Mouse (Mus musculus) heart, embryonic 12.5 days (tissue): ENCODE measurements at regions not wholly inside any gene's neighbourhood (a gene's known extent, or its start where the extent isn't known, plus 50 kb on each side); places are given as distances from the start of the nearest gene placed in this dataset.

ENCODE experiments used
- ATAC-seq: fragments of 200-750 bp; cut with Nextera tagmentation; 2 replicates; pipeline ENCODE4 v1.8.0; 2017; ENCODE audit warnings: moderate TSS enrichment, moderate library complexity; ENCODE audit not compliant: insufficient number of reproducible peaks, low FRiP score
- H3K27ac ChIP-seq: fragments of 300-500 bp; sonication (generic); 2 replicates; pipeline ENCODE4 v1.5.1; 2016; ENCODE audit warnings: mild to moderate bottlenecking, moderate library complexity; ENCODE audit not compliant: poor library complexity, severe bottlenecking
- H3K27me3 ChIP-seq: fragments of 300-500 bp; sonication (generic); replicated peaks from 2 replicates; pipeline ENCODE4 v1.6.1; 2016; ENCODE audit warnings: mild to moderate bottlenecking, moderate library complexity
- H3K36me3 ChIP-seq: fragments of 300-500 bp; sonication (generic); 2 replicates; pipeline ENCODE4 v1.6.1; 2016; ENCODE audit warnings: mild to moderate bottlenecking, moderate library complexity
- H3K4me1 ChIP-seq: fragments of 300-500 bp; sonication (generic); replicated peaks from 2 replicates; pipeline ENCODE4 v1.6.1; 2016; ENCODE audit warnings: mild to moderate bottlenecking
- H3K4me2 ChIP-seq: fragments of 300-500 bp; sonication (generic); 2 replicates; pipeline ENCODE4 v1.6.1; 2016; ENCODE audit warnings: mild to moderate bottlenecking, moderate library complexity
- H3K4me3 ChIP-seq: fragments of 300-500 bp; sonication (generic); 2 replicates; pipeline ENCODE4 v1.5.1; 2016; ENCODE audit warnings: mild to moderate bottlenecking
- H3K9ac ChIP-seq: fragments of 300-500 bp; sonication (generic); 2 replicates; pipeline ENCODE4 v1.6.1; 2016; ENCODE audit warnings: mild to moderate bottlenecking, moderate library complexity
- H3K9me3 ChIP-seq: fragments of 300-500 bp; sonication (generic); replicated peaks from 2 replicates; pipeline ENCODE4 v1.6.1; 2016; ENCODE audit warnings: mild to moderate bottlenecking, moderate library complexity
- WGBS: fragments of 180-500 bp; shearing (Covaris S2); methylation state at CpG from one replicate; pipeline ENCODE4 v1.1.7; 2016; 5-methylcytosine and 5-hydroxymethylcytosine counted together

DNA sequence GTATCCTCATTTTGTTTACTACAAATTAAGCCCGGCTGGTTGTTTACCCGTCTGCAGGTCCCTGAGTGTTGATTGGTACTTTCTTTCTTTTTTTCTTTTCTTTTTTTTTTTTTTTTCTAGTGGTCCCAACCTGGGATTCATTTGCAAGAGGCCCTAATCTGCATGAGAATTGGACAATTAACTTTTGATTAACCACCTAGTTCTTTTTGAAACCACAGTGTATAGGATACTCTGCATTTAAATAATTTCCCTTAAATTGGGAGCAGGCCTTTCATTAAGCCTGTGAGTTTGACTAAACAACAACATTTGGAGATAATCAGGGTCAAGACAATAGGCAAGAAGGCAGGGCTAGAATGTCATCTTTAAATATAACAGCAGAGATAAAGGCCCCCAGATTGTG lies 78.5 kb upstream of the Mki67 start:
- Histone ChIP-seq H3K4me1 (peaks cover 13% of the 10 kb centered on the region), H3K4me2 (no peak overlapping the region), H3K4me3 (no peak overlapping the region), H3K9ac (no peak overlapping the region), H3K27ac (no peak overlapping the region), H3K27me3 (no peaks in the 10 kb centered on the region), H3K36me3 (no peaks in the 10 kb centered on the region), H3K9me3 (no peaks in the 10 kb centered on the region)
- no peak for ATAC-seq
- WGBS: 68% methylated on average over 2 of the region's 2 CpGs

DNA sequence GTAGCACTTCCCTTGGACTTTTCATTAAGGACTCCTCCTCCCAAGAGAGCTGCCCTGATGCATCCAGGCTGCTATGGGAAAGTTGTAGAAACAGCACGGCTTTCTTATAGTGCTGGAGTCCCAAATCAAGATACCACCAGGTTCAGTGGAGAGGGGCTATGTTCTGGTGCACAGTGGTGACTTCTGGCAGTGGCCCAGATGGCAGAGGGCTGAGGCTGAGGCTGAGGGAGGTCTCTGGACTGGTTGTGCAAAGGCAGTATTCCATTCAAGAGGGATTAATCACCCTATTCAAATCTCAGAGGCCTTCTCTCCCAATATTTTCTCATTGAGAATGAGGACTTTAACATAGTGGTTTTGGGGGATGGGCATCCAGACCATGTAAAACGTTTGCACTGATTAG lies 82.3 kb upstream of the Mki67 start:
- Histone ChIP-seq H3K27me3 (no peaks in the 10 kb centered on the region), H3K9me3 (no peaks in the 10 kb centered on the region), H3K4me1 (peaks cover 13% of the 10 kb centered on the region), H3K4me2 (no peak overlapping the region), H3K9ac (no peak overlapping the region), H3K36me3 (no peaks in the 10 kb centered on the region), H3K4me3 (no peak overlapping the region), H3K27ac (no peak overlapping the region)
- WGBS: 32% methylated on average over 2 of the region's 2 CpGs
- no peak for ATAC-seq

DNA sequence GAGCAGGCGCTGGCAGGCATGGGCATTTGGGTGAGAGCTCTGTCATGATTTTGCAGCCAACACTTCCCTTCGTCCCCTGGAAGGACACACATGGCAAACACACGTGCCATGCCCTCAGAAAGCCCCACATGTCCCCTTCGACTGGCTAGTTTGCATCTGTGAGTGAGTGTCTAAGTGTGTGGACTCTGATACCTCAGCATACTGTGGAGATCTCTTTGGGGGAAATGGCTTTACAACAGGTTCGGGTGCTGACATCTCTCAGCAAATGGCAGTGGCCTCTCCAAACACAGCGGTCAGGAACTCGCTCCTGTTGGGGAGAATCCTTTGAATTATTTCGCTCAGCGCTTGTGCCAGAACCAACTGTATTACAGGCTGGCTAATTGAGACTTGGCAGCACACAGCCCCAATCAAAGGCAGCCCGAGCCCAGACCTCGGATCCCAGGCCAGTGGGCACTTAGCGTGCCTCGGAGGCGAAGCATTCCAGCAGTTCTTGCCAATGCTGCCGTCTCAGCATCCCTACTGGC lies 86.5 kb upstream of the Mki67 start:
- H3K4me1 ChIP-seq: no peaks in the 10 kb centered on the region
- WGBS: 81% methylated on average over 15 of the region's 15 CpGs
- no peak overlapping the region for H3K27ac ChIP-seq

DNA sequence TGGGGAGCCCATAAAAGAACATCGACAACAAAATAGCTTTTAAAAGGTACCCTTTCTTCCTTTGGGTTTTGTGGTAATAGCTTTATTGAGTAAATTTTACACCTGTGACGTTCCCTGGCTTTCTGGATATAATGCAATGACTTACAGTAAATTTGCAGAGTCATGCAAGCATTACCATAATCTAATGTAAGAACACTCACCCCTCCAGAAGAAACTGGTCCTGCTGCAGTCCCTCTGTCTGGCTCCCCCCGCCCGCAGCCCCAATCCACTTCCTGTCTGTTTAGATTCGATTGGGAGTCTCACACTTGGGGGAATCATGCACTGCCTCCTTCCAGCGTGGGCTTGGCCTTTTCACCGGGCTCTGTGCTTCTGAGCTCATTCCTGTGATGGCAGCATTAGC lies 88.6 kb upstream of the Mki67 start:
- Histone ChIP-seq H3K36me3 (no peaks in the 10 kb centered on the region), H3K4me3 (no peak overlapping the region), H3K9ac (no peak overlapping the region), H3K9me3 (no peaks in the 10 kb centered on the region), H3K4me1 (no peaks in the 10 kb centered on the region), H3K27me3 (no peaks in the 10 kb centered on the region), H3K4me2 (no peak overlapping the region), H3K27ac (no peak overlapping the region)
- no peak for ATAC-seq
- 35% methylated on average over 7 of the region's 7 CpGs for WGBS

More for the DNA sequence above, 86.5 kb upstream of the Mki67 start:
- no peak overlapping the region for H3K4me3 ChIP-seq
- no peak overlapping the region for H3K9ac ChIP-seq
- H3K27me3 ChIP-seq: no peaks in the 10 kb centered on the region
- no peak for ATAC-seq
- H3K4me2 ChIP-seq: no peak overlapping the region
- H3K9me3 ChIP-seq: no peaks in the 10 kb centered on the region
- H3K36me3 ChIP-seq: no peaks in the 10 kb centered on the region

DNA sequence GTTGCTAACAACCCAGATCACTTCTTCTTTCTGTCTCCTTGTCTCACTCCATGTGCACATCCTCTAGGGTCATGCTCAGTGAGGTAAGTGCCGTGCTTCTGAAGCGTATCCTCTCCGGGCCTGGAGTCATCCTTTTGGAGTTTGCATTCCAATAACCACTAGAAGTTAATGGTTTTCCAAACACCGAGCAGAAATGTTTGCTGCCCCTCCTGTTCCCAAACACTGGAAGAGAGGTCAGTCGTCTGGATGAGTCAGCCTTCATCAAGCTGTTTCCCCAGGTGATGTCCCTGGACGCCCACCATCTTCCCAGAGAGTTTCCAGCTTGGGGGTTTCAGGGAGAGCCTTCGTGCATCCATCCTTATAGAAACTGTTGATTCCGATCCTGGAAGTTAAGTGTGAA lies 90.0 kb upstream of the Mki67 start:
- Histone ChIP-seq H3K9ac (no peak overlapping the region), H3K4me1 (no peaks in the 10 kb centered on the region), H3K4me3 (no peak overlapping the region), H3K4me2 (no peak overlapping the region), H3K36me3 (no peaks in the 10 kb centered on the region), H3K27me3 (no peaks in the 10 kb centered on the region), H3K27ac (no peak overlapping the region), H3K9me3 (no peaks in the 10 kb centered on the region)
- 80% methylated on average over 8 of the region's 8 CpGs for WGBS
- ATAC-seq: no peak

DNA sequence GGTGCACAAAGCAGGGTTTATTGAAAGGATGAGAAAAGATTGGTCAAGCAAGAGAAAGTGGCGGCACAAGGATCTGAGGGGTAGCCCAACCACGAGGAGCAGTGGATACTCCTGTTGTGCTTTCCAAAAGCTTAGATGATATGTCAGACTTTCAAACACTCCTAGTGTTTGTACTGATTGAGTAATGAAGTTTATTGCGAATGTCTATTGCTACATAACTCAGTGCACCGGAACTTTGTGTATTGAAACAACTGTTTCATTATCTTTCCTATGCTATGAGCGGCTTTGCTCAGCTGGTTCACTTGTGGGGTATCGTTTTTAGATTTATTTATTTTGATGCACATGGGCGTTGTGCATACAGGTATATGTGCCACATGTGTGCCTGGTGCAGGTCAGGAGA lies 90.5 kb upstream of the Mki67 start:
- Histone ChIP-seq H3K9ac (no peak overlapping the region), H3K27ac (no peak overlapping the region), H3K4me3 (no peak overlapping the region), H3K27me3 (no peaks in the 10 kb centered on the region), H3K9me3 (no peaks in the 10 kb centered on the region), H3K36me3 (no peaks in the 10 kb centered on the region), H3K4me1 (no peaks in the 10 kb centered on the region), H3K4me2 (no peak overlapping the region)
- 89% methylated on average over 7 of the region's 7 CpGs for WGBS
- no peak for ATAC-seq

DNA sequence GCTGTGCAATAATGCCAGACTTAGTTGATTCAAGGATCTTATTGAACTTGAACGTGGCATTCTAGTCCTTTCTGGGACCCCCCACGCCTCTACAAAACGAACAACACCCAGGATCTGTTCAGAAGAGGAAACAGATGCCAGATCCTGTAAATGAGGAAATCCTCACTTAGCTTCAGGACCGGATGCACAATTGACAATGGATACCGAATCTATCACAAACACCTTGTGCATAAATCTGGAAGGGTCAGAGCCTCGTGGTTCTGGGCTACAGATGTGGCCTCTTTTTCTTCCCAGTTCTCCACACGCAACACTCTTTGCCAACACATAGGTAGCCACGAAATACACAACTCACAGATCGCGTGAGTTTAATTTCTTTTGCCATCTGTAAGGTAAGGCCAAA lies 93.0 kb upstream of the Mki67 start:
- Histone ChIP-seq H3K27me3 (no peaks in the 10 kb centered on the region), H3K4me3 (no peak overlapping the region), H3K27ac (no peak overlapping the region), H3K9ac (no peak overlapping the region), H3K9me3 (no peaks in the 10 kb centered on the region), H3K36me3 (no peaks in the 10 kb centered on the region), H3K4me1 (no peaks in the 10 kb centered on the region), H3K4me2 (no peak overlapping the region)
- ATAC-seq: no peak
- WGBS: 71% methylated on average over 10 of the region's 10 CpGs

DNA sequence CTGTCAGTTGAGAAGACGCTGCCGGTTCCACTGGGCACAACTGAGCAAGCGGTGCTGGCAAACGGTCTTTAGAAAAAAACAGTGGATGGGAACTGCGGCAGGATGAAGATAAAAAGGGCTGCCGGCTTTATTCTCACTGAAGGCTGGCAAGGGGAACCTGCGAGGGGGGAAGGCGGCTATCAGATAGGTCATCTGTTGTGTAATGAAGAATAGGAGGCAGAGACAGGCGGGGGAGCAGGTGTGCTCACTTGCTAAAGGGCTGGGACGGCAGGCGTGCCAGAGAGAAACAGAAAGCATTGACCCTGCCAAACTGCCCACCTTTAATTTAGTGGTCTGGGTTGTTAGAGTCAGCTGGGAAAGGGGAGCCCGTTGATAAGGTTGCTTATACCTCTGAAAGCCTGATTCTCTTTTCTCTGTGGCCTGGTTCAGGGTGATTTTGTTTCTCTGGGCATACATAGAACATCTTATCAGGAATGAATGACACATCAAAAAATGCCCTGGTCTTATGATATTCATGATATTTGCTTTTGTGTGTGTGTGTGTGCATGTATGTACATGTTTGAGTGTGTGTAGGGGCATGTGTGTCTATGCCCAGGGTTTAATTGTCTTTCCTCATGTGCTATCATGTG lies 93.7 kb upstream of the Mki67 start:
- no peaks in the 10 kb centered on the region for H3K4me1 ChIP-seq
- no peak for ATAC-seq
- no peak overlapping the region for H3K4me2 ChIP-seq
- no peak overlapping the region for H3K9ac ChIP-seq
- no peaks in the 10 kb centered on the region for H3K36me3 ChIP-seq
- 50% methylated on average over 12 of the region's 12 CpGs for WGBS
- no peak overlapping the region for H3K4me3 ChIP-seq
- H3K27me3 ChIP-seq: 0 out of 2 replicates have a peak, but pooled peaks cover 2% of the 10 kb centered on the region
- no peak overlapping the region for H3K27ac ChIP-seq
- H3K9me3 ChIP-seq: no peaks in the 10 kb centered on the region

DNA sequence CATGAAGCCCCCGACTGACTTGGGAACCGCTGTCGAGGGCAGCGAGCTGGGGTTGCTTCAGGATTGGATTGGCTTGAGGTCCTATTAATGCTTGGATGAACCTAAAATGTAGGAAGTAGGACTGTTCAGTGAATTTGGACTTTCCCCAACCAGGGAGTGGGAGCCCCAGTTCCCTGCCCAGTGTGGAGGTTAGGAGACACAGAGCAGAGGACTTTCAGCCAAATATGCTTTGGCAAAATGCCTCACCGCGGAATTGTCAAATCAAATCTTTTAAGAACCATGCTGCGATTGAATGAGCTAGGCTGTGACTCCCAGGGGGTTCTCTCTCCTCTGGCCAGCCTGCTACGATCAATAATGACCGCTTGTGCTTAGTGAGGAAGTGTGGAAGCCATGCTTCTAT lies 94.8 kb upstream of the Mki67 start:
- Histone ChIP-seq H3K9ac (no peak overlapping the region), H3K4me3 (no peak overlapping the region), H3K36me3 (no peaks in the 10 kb centered on the region), H3K9me3 (no peaks in the 10 kb centered on the region), H3K4me1 (no peaks in the 10 kb centered on the region), H3K4me2 (no peak overlapping the region), H3K27me3 (0 out of 2 replicates have a peak, but pooled peaks cover 5% of the 10 kb centered on the region), H3K27ac (no peak overlapping the region)
- no peak for ATAC-seq
- 86% methylated on average over 9 of the region's 9 CpGs for WGBS

DNA sequence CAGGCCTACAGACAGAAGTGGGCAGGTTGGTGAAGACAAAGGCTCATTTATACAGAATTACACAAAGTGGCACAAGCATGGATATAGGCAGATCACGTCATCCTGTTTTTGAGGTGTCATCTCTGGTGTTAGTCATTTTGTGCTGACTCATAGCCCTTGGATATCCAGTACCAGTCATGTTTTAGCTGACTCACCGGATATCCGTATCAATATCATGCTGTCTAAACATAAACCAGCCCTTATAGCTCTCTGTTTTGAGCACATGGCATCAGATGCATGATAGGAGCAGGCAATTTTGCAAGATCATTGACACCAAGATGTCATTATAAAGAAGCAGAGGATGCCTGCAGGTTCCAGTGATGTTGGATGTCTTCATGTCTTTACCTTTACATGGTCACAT lies 97.5 kb upstream of the Mki67 start:
- Histone ChIP-seq H3K27ac (peak overlapping the region; percentile 31; the same call in 1 of the 2 replicates), H3K4me2 (no peak overlapping the region), H3K4me1 (no peaks in the 10 kb centered on the region), H3K4me3 (no peak overlapping the region), H3K9me3 (no peaks in the 10 kb centered on the region), H3K9ac (no peak overlapping the region), H3K36me3 (no peaks in the 10 kb centered on the region), H3K27me3 (0 out of 2 replicates have a peak, but pooled peaks cover 5% of the 10 kb centered on the region)
- WGBS: 79% methylated on average over 3 of the region's 3 CpGs
- ATAC-seq: peak; percentile 82

DNA sequence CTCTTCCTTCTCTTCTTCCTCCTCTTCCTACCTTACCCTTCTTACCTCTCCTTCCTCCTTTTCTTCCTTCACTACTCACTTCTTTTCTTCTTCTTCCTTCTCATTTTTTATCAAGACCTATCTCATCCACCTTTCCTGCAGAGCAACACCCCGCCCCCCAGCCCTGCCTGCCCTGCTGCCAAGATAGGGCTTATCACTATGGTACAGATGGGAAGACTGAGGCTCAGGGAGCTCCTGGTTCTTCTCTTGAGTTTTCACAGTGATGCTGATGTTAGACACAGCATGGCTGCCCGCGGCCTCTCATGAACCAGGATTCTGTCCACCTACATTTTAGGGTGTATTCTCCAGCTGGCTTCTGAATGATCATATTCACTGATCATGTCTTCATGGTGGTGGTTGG lies 100.0 kb upstream of the Mki67 start:
- Histone ChIP-seq H3K4me3 (no peak overlapping the region), H3K4me1 (no peaks in the 10 kb centered on the region), H3K9me3 (no peaks in the 10 kb centered on the region), H3K27ac (peak overlapping the region; percentile 54; the same call in 1 of the 2 replicates), H3K27me3 (0 out of 2 replicates have a peak, but pooled peaks cover 5% of the 10 kb centered on the region), H3K36me3 (no peaks in the 10 kb centered on the region), H3K4me2 (no peak overlapping the region), H3K9ac (no peak overlapping the region)
- 76% methylated on average over 3 of the region's 3 CpGs for WGBS
- peak; percentile 88 for ATAC-seq

DNA sequence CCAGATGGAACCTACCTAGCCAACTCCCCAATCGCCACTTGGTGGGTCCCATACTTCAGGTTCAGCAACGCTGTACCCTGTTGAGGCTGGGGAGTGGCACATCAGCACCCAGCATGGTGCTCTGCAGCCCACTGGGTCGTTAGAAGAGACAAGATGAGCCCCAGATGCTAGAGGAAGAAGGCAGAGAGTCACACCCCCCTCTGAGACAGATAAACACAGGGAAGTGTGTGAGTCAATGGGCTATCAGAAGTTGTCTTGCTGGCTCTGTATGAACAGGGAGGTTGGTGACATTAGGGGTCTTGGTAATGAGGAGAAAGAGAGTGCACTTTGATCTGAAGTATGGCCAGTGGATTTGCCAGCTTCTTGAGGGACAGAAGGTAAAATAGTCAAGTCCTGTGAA lies 101.7 kb upstream of the Mki67 start:
- no peak overlapping the region for H3K9ac ChIP-seq
- H3K9me3 ChIP-seq: 0 out of 2 replicates have a peak, but pooled peaks cover 3% of the 10 kb centered on the region
- ATAC-seq: peak; percentile 76
- no peaks in the 10 kb centered on the region for H3K4me1 ChIP-seq
- WGBS: 35% methylated on average over 3 of the region's 3 CpGs
- 0 out of 2 replicates have a peak, but pooled peaks cover 5% of the 10 kb centered on the region for H3K27me3 ChIP-seq
- H3K36me3 ChIP-seq: no peaks in the 10 kb centered on the region
- no peak overlapping the region for H3K4me3 ChIP-seq
- peak overlapping the region; percentile 30; the same call in 1 of the 2 replicates for H3K27ac ChIP-seq
- H3K4me2 ChIP-seq: no peak overlapping the region
